In the genomic region with DNA sequence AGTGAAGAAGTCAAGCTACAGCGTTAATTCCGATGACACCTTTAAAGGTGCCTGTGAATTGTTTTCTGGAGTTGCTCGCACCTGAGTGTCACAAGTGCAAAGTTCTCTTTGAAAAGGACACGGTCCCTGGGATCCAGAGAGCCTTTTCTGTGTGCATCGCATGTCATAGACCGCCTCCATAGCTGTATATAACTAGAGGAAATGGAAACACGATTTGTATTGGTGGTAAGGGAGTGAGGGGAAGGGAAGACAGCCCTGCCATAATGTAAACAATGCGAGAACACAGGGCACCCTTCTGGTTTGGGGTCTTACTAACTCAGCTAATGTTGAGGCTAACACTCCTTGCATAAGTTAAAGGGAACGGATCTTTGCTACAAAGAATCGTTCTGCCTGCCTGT, we compare ENCODE assay signal across 8 mouse cellular contexts. TPM values are rescaled to one million over a fixed set of nuclear protein-coding genes. Genes with fewer than 3 reads are reported as not detected.
DNase-seq lines count a peak whose midpoint lies in the region; ATAC-seq lines count a peak whose summit lies in the region.

No protein-coding gene starts in this region.

- no peak for DNase-seq in lung, adult 18-20 months
- DNase-seq in limb, embryonic 11.5 days (ENCODE audit: low spot score), result no peak
- no peak for DNase-seq in embryo, embryonic 10.5 days (ENCODE audit: low spot score)
- no peak for DNase-seq in gastrocnemius, postnatal 10 days
- no peak for DNase-seq in lung, postnatal 14 days

- H3K9me3 ChIP-seq in lung, embryonic 16.5 days (ENCODE audit: control insufficient read depth, low read length), result no peaks in the 10 kb centered on the region
- H3K9me3 ChIP-seq in embryonic facial prominence, embryonic 15.5 days (replicated peaks), result no peaks in the 10 kb centered on the region
- no peaks in the 10 kb centered on the region for H3K9me3 ChIP-seq in limb, embryonic 11.5 days (ENCODE audit: control insufficient read depth, low read length)
- no peaks in the 10 kb centered on the region for H3K9me3 ChIP-seq in neural tube, embryonic 15.5 days (replicated peaks)

- H3K27me3 ChIP-seq in lung, embryonic 16.5 days (ENCODE audit: control insufficient read depth, insufficient read depth, low read depth, low read length), result no peaks in the 10 kb centered on the region
- no peaks in the 10 kb centered on the region for H3K27me3 ChIP-seq in embryonic facial prominence, embryonic 15.5 days
- H3K27me3 ChIP-seq in limb, embryonic 11.5 days (ENCODE audit: control insufficient read depth, insufficient read depth, low read length), result no peaks in the 10 kb centered on the region
- no peaks in the 10 kb centered on the region for H3K27me3 ChIP-seq in neural tube, embryonic 15.5 days (replicated peaks)

- peak overlapping the region; percentile 63 for H3K4me2 ChIP-seq in lung, embryonic 16.5 days (ENCODE audit: low read depth, low read length)
- peak overlapping the region; percentile 81 for H3K4me2 ChIP-seq in embryonic facial prominence, embryonic 15.5 days (replicated peaks)
- H3K4me2 ChIP-seq in limb, embryonic 11.5 days (ENCODE audit: low read depth, severe bottlenecking), result peak overlapping the region; percentile 59
- peak overlapping the region; percentile 93 for H3K4me2 ChIP-seq in neural tube, embryonic 15.5 days

- H3K4me3 ChIP-seq in lung, embryonic 16.5 days (ENCODE audit: low read length), result peak overlapping the region; percentile 81
- H3K4me3 ChIP-seq in embryonic facial prominence, embryonic 15.5 days (replicated peaks), result peak overlapping the region; percentile 83
- H3K4me3 ChIP-seq in limb, embryonic 11.5 days (ENCODE audit: low read depth, low read length), result peak overlapping the region; percentile 57
- peak overlapping the region; percentile 77 for H3K4me3 ChIP-seq in neural tube, embryonic 15.5 days (replicated peaks)

- peak overlapping the region; percentile 98 for H3K9ac ChIP-seq in lung, embryonic 16.5 days (ENCODE audit: low read length)
- peak overlapping the region; percentile 96 for H3K9ac ChIP-seq in embryonic facial prominence, embryonic 15.5 days
- peak overlapping the region; percentile 93 for H3K9ac ChIP-seq in limb, embryonic 11.5 days (ENCODE audit: low read length)
- peak overlapping the region; percentile 91 for H3K9ac ChIP-seq in neural tube, embryonic 15.5 days (replicated peaks)

- 7% methylated on average over 10 of the region's 10 CpGs for WGBS in lung, embryonic 16.5 days
- 12% methylated on average over 10 of the region's 10 CpGs for WGBS in embryonic facial prominence, embryonic 15.5 days
- WGBS in limb, embryonic 11.5 days, result 15% methylated on average over 10 of the region's 10 CpGs
- 19% methylated on average over 10 of the region's 10 CpGs for WGBS in neural tube, embryonic 15.5 days

- peak; percentile 66 for ATAC-seq in lung, embryonic 16.5 days (ENCODE audit: low read depth)
- ATAC-seq in embryonic facial prominence, embryonic 15.5 days (ENCODE audit: insufficient number of reproducible peaks, low FRiP score, low TSS enrichment, low read depth), result no peak
- no peak for ATAC-seq in limb, embryonic 11.5 days (ENCODE audit: insufficient number of reproducible peaks, low FRiP score, low TSS enrichment, low read depth)
- peak; percentile 49 for ATAC-seq in neural tube, embryonic 15.5 days (ENCODE audit: low FRiP score)

- H3K4me1 ChIP-seq in lung, embryonic 16.5 days (replicated peaks; ENCODE audit: control insufficient read depth, insufficient read depth, low read length), result peaks cover 5% of the 10 kb centered on the region; the same call in 1 of the 2 replicates
- peaks cover 8% of the 10 kb centered on the region for H3K4me1 ChIP-seq in embryonic facial prominence, embryonic 15.5 days
- 0 out of 2 replicates have a peak, but pooled peaks cover 3% of the 10 kb centered on the region for H3K4me1 ChIP-seq in limb, embryonic 11.5 days (ENCODE audit: control insufficient read depth, insufficient read depth, low read length)
- H3K4me1 ChIP-seq in neural tube, embryonic 15.5 days, result peaks cover 12% of the 10 kb centered on the region

- peak overlapping the region; percentile 94 for H3K27ac ChIP-seq in lung, embryonic 16.5 days (ENCODE audit: low read length)
- peak overlapping the region; percentile 95 for H3K27ac ChIP-seq in embryonic facial prominence, embryonic 15.5 days (replicated peaks)
- no peak overlapping the region for H3K27ac ChIP-seq in limb, embryonic 11.5 days (replicated peaks; ENCODE audit: low read depth, low read length)
- H3K27ac ChIP-seq in neural tube, embryonic 15.5 days (replicated peaks), result peak overlapping the region; percentile 95

- H3K36me3 ChIP-seq in lung, embryonic 16.5 days (ENCODE audit: control insufficient read depth, insufficient read depth, low read length), result no peaks in the 10 kb centered on the region
- no peaks in the 10 kb centered on the region for H3K36me3 ChIP-seq in embryonic facial prominence, embryonic 15.5 days
- no peaks in the 10 kb centered on the region for H3K36me3 ChIP-seq in limb, embryonic 11.5 days (ENCODE audit: control insufficient read depth, insufficient read depth, low read length)
- H3K36me3 ChIP-seq in neural tube, embryonic 15.5 days, result no peaks in the 10 kb centered on the region

RNA-seq across cellular contexts. Expression of a gene that starts 0.7 kb away (rescaled TPM):
- 18.8 and 21.5 TPM in 2 replicates for polyA plus RNA-seq in lung, embryonic 16.5 days (2015; fragmentation: Nextera tagmentation; extraction: Ambion mirVana)
- 16.4 and 19.0 TPM in 2 replicates for polyA plus RNA-seq in embryonic facial prominence, embryonic 15.5 days (2015; fragmentation: Nextera tagmentation; extraction: Ambion mirVana)
- 26.3 and 29.4 TPM in 2 replicates for polyA plus RNA-seq in limb, embryonic 11.5 days (2014; fragmentation: Nextera tagmentation; extraction: Ambion mirVana)
- 10.1 and 11.0 TPM in 2 replicates for polyA plus RNA-seq in neural tube, embryonic 15.5 days (2015; fragmentation: Nextera tagmentation; extraction: Ambion mirVana)
- total RNA-seq in gastrocnemius, postnatal 10 days (2021), result 1 to 10 TPM; 5.7 to 8.0 TPM

RNA-seq across cellular contexts. Expression of a gene that starts 55.0 kb away (rescaled TPM):
- 973 and 1,115 TPM in 2 replicates for polyA plus RNA-seq in lung, embryonic 16.5 days (2015; fragmentation: Nextera tagmentation; extraction: Ambion mirVana)
- polyA plus RNA-seq in embryonic facial prominence, embryonic 15.5 days (2015; fragmentation: Nextera tagmentation; extraction: Ambion mirVana), result 1,678 and 1,714 TPM in 2 replicates
- 146 and 153 TPM in 2 replicates for polyA plus RNA-seq in limb, embryonic 11.5 days (2014; fragmentation: Nextera tagmentation; extraction: Ambion mirVana)
- 251 and 335 TPM in 2 replicates for polyA plus RNA-seq in neural tube, embryonic 15.5 days (2015; fragmentation: Nextera tagmentation; extraction: Ambion mirVana)
- 100 to 1,000 TPM; 142 to 185 TPM for total RNA-seq in gastrocnemius, postnatal 10 days (2021)

Comparison
In these comparisons a context has a peak if more than half of its experiments do, and no peak if none do; other contexts are left out.
1. ATAC-seq: peak in lung, embryonic 16.5 days (single experiment) and neural tube, embryonic 15.5 days (single experiment); none in embryonic facial prominence, embryonic 15.5 days (single experiment) and limb, embryonic 11.5 days (single experiment).
2. Peak in every context shown above with its lines, with median percentiles within 50 percentile points of each other: H3K4me2 ChIP-seq, H3K4me3 ChIP-seq and H3K9ac ChIP-seq.